In the genomic region with DNA sequence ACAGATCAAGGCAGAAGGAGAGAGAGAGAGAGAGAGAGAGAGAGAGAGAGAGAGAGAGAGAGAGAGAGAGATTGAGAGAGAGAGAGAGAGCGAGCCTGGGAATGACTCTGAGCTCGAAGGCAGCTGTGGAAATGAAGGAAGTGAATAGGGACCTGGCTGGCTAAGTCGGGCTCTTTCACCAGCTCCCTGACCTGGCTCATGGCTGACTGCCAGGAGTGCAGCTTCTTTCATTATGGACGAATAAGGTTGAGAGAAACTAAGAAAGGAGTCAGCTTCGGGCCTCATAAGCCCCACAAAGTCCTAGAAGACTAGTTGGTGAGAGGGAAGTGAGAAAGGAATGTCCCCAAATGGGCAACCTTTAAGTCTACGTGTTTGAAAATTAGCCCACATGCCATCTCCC, we compare ENCODE assay signal across 15 mouse cellular contexts. TPM values are rescaled to one million over a fixed set of nuclear protein-coding genes. Genes with fewer than 3 reads are reported as not detected.
DNase-seq lines count a peak whose midpoint lies in the region; ATAC-seq lines count a peak whose summit lies in the region.
"Had no signal": no experiment of that assay in that cellular context is flagged by ENCODE, and none has a peak within 500 bp of the region (broad histone marks: within the 10 kb centered on the region; RNA-seq: fewer than 3 reads in every experiment).

No protein-coding gene starts in this region.

- H3K4me3 ChIP-seq in midbrain, embryonic 14.5 days (replicated peaks; ENCODE audit: low read depth, low read length) = no peak overlapping the region
- H3K4me3 ChIP-seq in midbrain, embryonic 13.5 days (replicated peaks) = no peak overlapping the region
- H3K4me3 ChIP-seq in hindbrain, embryonic 13.5 days = no peak overlapping the region
- H3K4me3 ChIP-seq: embryonic facial prominence, embryonic 12.5 days; forebrain, embryonic 13.5 days; liver, embryonic 12.5 days; stomach, embryonic 15.5 days had no signal

- H3K9ac ChIP-seq in midbrain, embryonic 14.5 days (replicated peaks; ENCODE audit: low read length) = no peak overlapping the region
- H3K9ac ChIP-seq in midbrain, embryonic 13.5 days (replicated peaks) = no peak overlapping the region
- no peak overlapping the region for H3K9ac ChIP-seq in hindbrain, embryonic 13.5 days
- H3K9ac ChIP-seq: embryonic facial prominence, embryonic 12.5 days; forebrain, embryonic 13.5 days; liver, embryonic 12.5 days; stomach, embryonic 15.5 days had no signal

- WGBS in midbrain, embryonic 14.5 days = 44% methylated on average over 6 of the region's 6 CpGs
- WGBS in midbrain, embryonic 13.5 days = 45% methylated on average over 6 of the region's 6 CpGs
- 54% methylated on average over 6 of the region's 6 CpGs for WGBS in hindbrain, embryonic 13.5 days

- no peaks in the 10 kb centered on the region for H3K9me3 ChIP-seq in midbrain, embryonic 14.5 days (ENCODE audit: control insufficient read depth, low read length)
- H3K9me3 ChIP-seq in midbrain, embryonic 13.5 days = no peaks in the 10 kb centered on the region
- no peaks in the 10 kb centered on the region for H3K9me3 ChIP-seq in hindbrain, embryonic 13.5 days
- H3K9me3 ChIP-seq: embryonic facial prominence, embryonic 12.5 days; forebrain, embryonic 13.5 days; liver, embryonic 12.5 days; stomach, embryonic 15.5 days had no signal

- 0 out of 2 replicates have a peak, but pooled peaks cover 3% of the 10 kb centered on the region for H3K4me1 ChIP-seq in midbrain, embryonic 14.5 days (ENCODE audit: control insufficient read depth, insufficient read depth, low read length)
- H3K4me1 ChIP-seq in midbrain, embryonic 13.5 days (replicated peaks) = peaks cover 10% of the 10 kb centered on the region
- peaks cover 5% of the 10 kb centered on the region; the same call in 1 of the 2 replicates for H3K4me1 ChIP-seq in hindbrain, embryonic 13.5 days (replicated peaks)
- H3K4me1 ChIP-seq: embryonic facial prominence, embryonic 12.5 days; forebrain, embryonic 13.5 days; liver, embryonic 12.5 days; stomach, embryonic 15.5 days had no signal

- ATAC-seq in midbrain, embryonic 14.5 days (ENCODE audit: low FRiP score, low TSS enrichment) = no peak
- ATAC-seq in midbrain, embryonic 13.5 days = no peak
- ATAC-seq in hindbrain, embryonic 13.5 days (ENCODE audit: low FRiP score) = no peak
- ATAC-seq: forebrain, embryonic 13.5 days; liver, embryonic 12.5 days had no signal

- H3K4me2 ChIP-seq in midbrain, embryonic 14.5 days (ENCODE audit: low read length) = no peak overlapping the region
- H3K4me2 ChIP-seq in midbrain, embryonic 13.5 days (replicated peaks) = no peak overlapping the region
- H3K4me2 ChIP-seq in hindbrain, embryonic 13.5 days = no peak overlapping the region
- H3K4me2 ChIP-seq: embryonic facial prominence, embryonic 12.5 days; forebrain, embryonic 13.5 days; liver, embryonic 12.5 days; stomach, embryonic 15.5 days had no signal

- H3K27me3 ChIP-seq in midbrain, embryonic 14.5 days (ENCODE audit: control insufficient read depth, insufficient read depth, low read length) = no peaks in the 10 kb centered on the region
- H3K27me3 ChIP-seq in midbrain, embryonic 13.5 days = peaks cover 17% of the 10 kb centered on the region
- no peaks in the 10 kb centered on the region for H3K27me3 ChIP-seq in hindbrain, embryonic 13.5 days
- H3K27me3 ChIP-seq: embryonic facial prominence, embryonic 12.5 days; forebrain, embryonic 13.5 days; liver, embryonic 12.5 days; stomach, embryonic 15.5 days had no signal

- no peaks in the 10 kb centered on the region for H3K36me3 ChIP-seq in midbrain, embryonic 14.5 days (ENCODE audit: control insufficient read depth, insufficient read depth, low read length)
- H3K36me3 ChIP-seq in midbrain, embryonic 13.5 days = no peaks in the 10 kb centered on the region
- no peaks in the 10 kb centered on the region for H3K36me3 ChIP-seq in hindbrain, embryonic 13.5 days
- H3K36me3 ChIP-seq: embryonic facial prominence, embryonic 12.5 days; liver, embryonic 12.5 days; stomach, embryonic 15.5 days had no signal

- H3K27ac ChIP-seq in midbrain, embryonic 14.5 days (replicated peaks; ENCODE audit: low read depth, low read length) = no peak overlapping the region
- no peak overlapping the region for H3K27ac ChIP-seq in midbrain, embryonic 13.5 days
- no peak overlapping the region for H3K27ac ChIP-seq in hindbrain, embryonic 13.5 days
- H3K27ac ChIP-seq: embryonic facial prominence, embryonic 12.5 days; forebrain, embryonic 13.5 days; liver, embryonic 12.5 days; stomach, embryonic 15.5 days had no signal

- peak; percentile 38 for DNase-seq in heart, postnatal 4 days
- DNase-seq in heart, adult 8-10 months (ENCODE audit: low spot score) = no peak
- DNase-seq in midbrain, embryonic 14.5 days = peak; percentile 19
- peak; percentile 20 for DNase-seq in embryo, embryonic 10 days (ENCODE audit: low spot score)
- peak; percentile 46 to 55 for DNase-seq in kidney, postnatal 4 days
- DNase-seq: gastrocnemius, postnatal 36 days; heart, postnatal 10 days; lung, postnatal 4 days; right cerebral cortex, postnatal 25 days had no signal

RNA-seq across cellular contexts. Expression of a gene that starts 34.0 kb away (rescaled TPM):
- 100 to 1,000 TPM; 101 to 103 TPM for total RNA-seq in heart, postnatal 4 days (2021)
- total RNA-seq in heart, adult 8-10 months (2022) = 100 to 1,000 TPM; 168 to 182 (median 178) TPM
- polyA plus RNA-seq in midbrain, embryonic 14.5 days (2014; fragmentation: Nextera tagmentation; extraction: Ambion mirVana) = 90.6 and 91.4 TPM in 2 replicates
- polyA plus RNA-seq in midbrain, embryonic 13.5 days (2015; fragmentation: Nextera tagmentation; extraction: Ambion mirVana) = 66.3 and 68.9 TPM in 2 replicates
- 72.7 and 73.5 TPM in 2 replicates for polyA plus RNA-seq in hindbrain, embryonic 13.5 days (2015; fragmentation: Nextera tagmentation; extraction: Ambion mirVana)

RNA-seq across cellular contexts. Expression of a gene that starts 38.1 kb away (rescaled TPM):
- total RNA-seq in heart, postnatal 4 days (2021) = 10 to 100 TPM; 43.3 to 44.3 TPM
- total RNA-seq in heart, adult 8-10 months (2022) = 10 to 100 TPM; 15.1 to 19.7 (median 17.4) TPM
- polyA plus RNA-seq in midbrain, embryonic 14.5 days (2014; fragmentation: Nextera tagmentation; extraction: Ambion mirVana) = 23.2 and 27.9 TPM in 2 replicates
- 18.3 and 22.1 TPM in 2 replicates for polyA plus RNA-seq in midbrain, embryonic 13.5 days (2015; fragmentation: Nextera tagmentation; extraction: Ambion mirVana)
- 28.9 and 31.6 TPM in 2 replicates for polyA plus RNA-seq in hindbrain, embryonic 13.5 days (2015; fragmentation: Nextera tagmentation; extraction: Ambion mirVana)
